Mouse (Mus musculus) neural tube, embryonic 15.5 days (tissue): Measurements from ENCODE around the gene Plekhm3. TPM values are rescaled to one million over a fixed set of nuclear protein-coding genes. Genes with fewer than 3 reads are reported as not detected.

ENCODE experiments used
- ATAC-seq: fragments of 200-750 bp; cut with Nextera tagmentation; 2 replicates; pipeline ENCODE4 v1.8.0; 2017; ENCODE audit warnings: mild to moderate bottlenecking, moderate TSS enrichment, moderate library complexity; ENCODE audit not compliant: low FRiP score
- H3K27ac ChIP-seq: fragments of 300-500 bp; sonication (generic); replicated peaks from 2 replicates; pipeline ENCODE4 v1.5.1; 2015; ENCODE audit warnings: mild to moderate bottlenecking, inconsistent platforms
- H3K27me3 ChIP-seq: fragments of 300-500 bp; sonication (generic); replicated peaks from 2 replicates; pipeline ENCODE4 v1.6.1; 2015; ENCODE audit warnings: inconsistent platforms
- H3K36me3 ChIP-seq: fragments of 300-500 bp; sonication (generic); 2 replicates; pipeline ENCODE4 v1.6.1; 2015; ENCODE audit warnings: inconsistent platforms
- H3K4me1 ChIP-seq: fragments of 300-500 bp; sonication (generic); 2 replicates; pipeline ENCODE4 v1.6.1; 2015; ENCODE audit warnings: inconsistent platforms
- H3K4me2 ChIP-seq: fragments of 300-500 bp; sonication (generic); 2 replicates; pipeline ENCODE4 v1.6.1; 2015; ENCODE audit warnings: inconsistent platforms, mild to moderate bottlenecking, moderate library complexity
- H3K4me3 ChIP-seq: fragments of 300-500 bp; sonication (generic); replicated peaks from 2 replicates; pipeline ENCODE4 v1.5.1; 2015; ENCODE audit warnings: mild to moderate bottlenecking, inconsistent platforms
- H3K9ac ChIP-seq: fragments of 300-500 bp; sonication (generic); replicated peaks from 2 replicates; pipeline ENCODE4 v1.6.1; 2015; ENCODE audit warnings: mild to moderate bottlenecking, inconsistent platforms
- H3K9me3 ChIP-seq: fragments of 300-500 bp; sonication (generic); replicated peaks from 2 replicates; pipeline ENCODE4 v1.6.1; 2016; ENCODE audit warnings: inconsistent platforms
- WGBS: fragments of 180-500 bp; shearing (Covaris S2); methylation state at CpG from one replicate; pipeline ENCODE4 v1.1.7; 2015; ENCODE audit warnings: mixed read lengths; 5-methylcytosine and 5-hydroxymethylcytosine counted together
- polyA plus RNA-seq: library from polyadenylated mRNA; unstranded; fragments of >200 nt; fragmentation: Nextera tagmentation; extraction: Ambion mirVana; gene quantifications from 2 replicates; pipeline ENCODE4 v1.2.1, GENCODE M21; 2015

Plekhm3 gene
- polyA plus RNA-seq, 1 experiment from 2014 or later: 12.0 TPM

DNA sequence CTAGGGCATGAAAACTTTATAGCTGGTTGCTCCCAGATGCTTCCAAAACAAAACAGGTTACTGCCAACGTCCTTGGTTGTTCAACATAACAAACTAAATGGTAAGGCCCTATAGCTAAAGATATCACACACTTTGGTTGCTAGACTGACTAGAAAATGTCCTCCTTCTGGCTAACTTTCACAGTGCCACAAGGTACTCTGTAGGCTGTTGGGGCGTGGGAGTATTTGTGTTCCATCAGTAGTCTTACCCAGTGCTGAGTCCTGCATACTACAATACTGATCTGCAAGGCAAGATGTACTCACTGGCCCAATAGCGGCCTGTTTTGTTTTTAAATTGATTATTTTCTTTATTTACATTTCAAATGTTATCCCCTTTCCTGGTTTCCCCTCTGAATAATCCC, 56.9 kb downstream of the Plekhm3 start:
- Histone ChIP-seq H3K36me3 (no peaks in the 10 kb centered on the region), H3K4me3 (no peak overlapping the region), H3K9ac (no peak overlapping the region), H3K4me1 (no peaks in the 10 kb centered on the region), H3K27me3 (no peaks in the 10 kb centered on the region), H3K4me2 (no peak overlapping the region), H3K27ac (no peak overlapping the region), H3K9me3 (no peaks in the 10 kb centered on the region)
- no peak for ATAC-seq
- WGBS: 89% methylated on average over 3 of the region's 3 CpGs

DNA sequence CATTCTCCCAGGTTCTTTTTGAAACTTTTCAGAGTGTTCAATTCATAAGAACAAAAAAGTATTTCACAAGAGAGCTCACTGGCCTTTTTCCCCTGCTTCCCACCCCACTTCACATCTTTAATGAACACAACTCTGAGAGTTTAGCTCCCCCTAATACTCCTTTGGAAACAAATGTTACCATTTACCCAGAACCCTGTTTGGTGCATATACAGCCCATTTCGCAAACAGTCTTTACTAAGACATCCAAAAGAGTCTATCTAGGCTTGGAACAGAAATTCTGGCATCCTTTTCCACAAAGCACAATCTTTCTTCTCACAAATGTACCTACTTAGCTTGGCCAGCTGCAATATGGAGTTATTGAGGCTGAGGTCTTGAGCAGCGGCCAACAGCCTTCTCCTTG, 59.1 kb downstream of the Plekhm3 start:
- Histone ChIP-seq H3K9ac (no peak overlapping the region), H3K4me2 (no peak overlapping the region), H3K4me1 (no peaks in the 10 kb centered on the region), H3K9me3 (no peaks in the 10 kb centered on the region), H3K27me3 (no peaks in the 10 kb centered on the region), H3K4me3 (no peak overlapping the region), H3K36me3 (no peaks in the 10 kb centered on the region), H3K27ac (no peak overlapping the region)
- no peak for ATAC-seq
- WGBS: 94% methylated on average over 2 of the region's 2 CpGs

DNA sequence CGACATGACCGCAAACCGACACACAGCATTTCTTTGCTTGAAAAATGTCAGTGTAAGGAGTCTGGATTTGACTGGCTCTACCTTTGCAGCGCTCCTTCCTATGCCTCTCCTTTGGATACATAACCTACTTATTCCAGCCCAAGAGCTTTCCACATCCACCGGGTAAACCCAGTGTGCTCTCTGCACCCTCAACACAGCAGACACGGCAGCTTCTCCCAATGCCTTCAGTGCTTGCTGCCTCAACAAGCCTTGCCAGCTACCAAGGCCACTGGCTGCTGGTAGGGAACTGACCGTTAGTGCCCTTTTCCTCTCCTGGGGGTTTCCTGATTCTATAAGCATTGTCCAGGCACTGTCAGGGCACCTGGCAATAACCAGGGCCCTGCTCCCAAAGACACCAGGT, 62.8 kb downstream of the Plekhm3 start:
- Histone ChIP-seq H3K4me2 (no peak overlapping the region), H3K27ac (no peak overlapping the region), H3K9me3 (no peaks in the 10 kb centered on the region), H3K9ac (no peak overlapping the region), H3K4me1 (no peaks in the 10 kb centered on the region), H3K4me3 (no peak overlapping the region), H3K36me3 (peaks cover 5% of the 10 kb centered on the region; the same call in 1 of the 2 replicates), H3K27me3 (no peaks in the 10 kb centered on the region)
- WGBS: 89% methylated on average over 7 of the region's 7 CpGs
- no peak for ATAC-seq

DNA sequence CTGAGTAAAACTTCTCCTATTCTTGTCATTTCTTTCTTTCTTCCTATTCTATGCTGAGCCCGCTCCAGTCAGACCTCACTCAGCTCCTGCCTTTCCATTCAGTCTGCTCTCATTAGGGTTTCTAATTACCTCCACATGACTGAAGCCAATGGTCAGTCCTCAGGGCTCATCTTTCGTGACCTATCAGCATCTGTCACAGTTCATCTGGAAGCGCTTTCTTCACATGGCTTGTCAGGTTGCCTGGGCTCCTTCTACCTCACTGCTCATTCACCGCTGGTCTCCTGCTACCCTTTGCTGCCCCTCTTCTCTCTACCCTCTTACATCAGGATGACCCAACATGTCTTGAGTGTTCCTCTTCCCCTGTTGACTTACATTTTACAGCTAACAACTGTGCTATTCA, 65.3 kb downstream of the Plekhm3 start:
- Histone ChIP-seq H3K4me1 (no peaks in the 10 kb centered on the region), H3K27ac (no peak overlapping the region), H3K27me3 (no peaks in the 10 kb centered on the region), H3K9ac (no peak overlapping the region), H3K36me3 (peaks cover 5% of the 10 kb centered on the region; the same call in 1 of the 2 replicates), H3K4me2 (no peak overlapping the region), H3K4me3 (no peak overlapping the region), H3K9me3 (no peaks in the 10 kb centered on the region)
- 69% methylated on average over 4 of the region's 4 CpGs for WGBS
- ATAC-seq: no peak

DNA sequence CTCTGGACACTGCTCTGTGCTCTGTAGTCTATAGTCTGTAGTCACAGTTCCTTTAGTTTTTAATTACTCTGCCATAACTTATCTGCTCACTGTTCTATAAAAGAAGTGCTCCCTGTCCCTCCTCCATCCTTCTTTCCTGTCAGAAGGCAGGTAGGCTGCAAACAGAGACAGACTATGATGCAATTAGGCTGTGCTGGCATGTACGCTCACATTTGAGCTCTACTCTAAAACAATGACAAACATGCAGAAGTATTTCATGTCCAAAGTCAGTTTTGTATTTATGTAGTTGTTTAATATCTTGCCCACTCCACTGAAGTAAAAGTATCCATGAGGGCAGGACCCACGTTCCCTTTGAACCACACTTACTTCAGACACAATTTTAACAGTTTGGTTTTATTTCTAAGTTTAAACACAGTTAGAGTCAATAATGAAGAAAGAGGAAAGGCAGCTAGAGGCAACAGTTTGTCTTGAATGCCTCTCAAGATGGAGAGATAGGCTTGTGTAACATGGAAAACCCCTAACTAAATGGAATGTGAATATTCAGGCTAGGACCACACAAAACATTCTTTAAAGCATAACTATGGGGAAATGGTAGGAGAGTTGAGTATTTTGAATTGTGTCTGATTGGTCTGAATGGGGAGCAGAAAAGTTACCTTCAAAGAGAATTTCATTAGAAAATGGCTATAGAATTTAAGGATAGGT, 69.0 kb downstream of the Plekhm3 start:
- Histone ChIP-seq H3K36me3 (peaks cover 5% of the 10 kb centered on the region; the same call in 1 of the 2 replicates), H3K9ac (no peak overlapping the region), H3K27ac (no peak overlapping the region), H3K27me3 (no peaks in the 10 kb centered on the region), H3K9me3 (no peaks in the 10 kb centered on the region), H3K4me3 (no peak overlapping the region), H3K4me1 (no peaks in the 10 kb centered on the region), H3K4me2 (no peak overlapping the region)
- no peak for ATAC-seq
- WGBS: 93% methylated on average over 2 of the region's 2 CpGs

DNA sequence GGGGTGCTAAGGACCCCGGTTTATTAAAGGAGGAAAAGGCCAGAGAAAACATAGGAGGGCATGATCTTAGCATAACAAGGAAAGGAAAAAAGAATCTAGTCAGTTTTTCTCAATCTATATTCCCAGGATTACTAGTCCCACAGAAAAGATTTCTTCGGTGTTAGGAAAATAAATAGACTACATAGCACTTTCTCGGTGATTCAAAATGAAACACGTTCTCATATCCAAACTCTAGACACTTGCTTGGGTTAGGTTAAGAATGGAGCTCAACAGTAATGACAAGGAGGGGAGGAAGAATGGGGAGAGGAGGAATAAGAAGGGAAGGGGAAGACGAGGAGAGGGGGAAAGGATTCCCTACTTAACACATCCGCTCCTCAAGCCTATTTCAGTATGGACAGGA, 69.9 kb downstream of the Plekhm3 start:
- Histone ChIP-seq H3K9ac (no peak overlapping the region), H3K4me2 (no peak overlapping the region), H3K27ac (no peak overlapping the region), H3K4me1 (no peaks in the 10 kb centered on the region), H3K4me3 (no peak overlapping the region), H3K9me3 (no peaks in the 10 kb centered on the region), H3K36me3 (peaks cover 5% of the 10 kb centered on the region; the same call in 1 of the 2 replicates), H3K27me3 (no peaks in the 10 kb centered on the region)
- ATAC-seq: no peak
- WGBS: 91% methylated on average over 6 of the region's 6 CpGs

DNA sequence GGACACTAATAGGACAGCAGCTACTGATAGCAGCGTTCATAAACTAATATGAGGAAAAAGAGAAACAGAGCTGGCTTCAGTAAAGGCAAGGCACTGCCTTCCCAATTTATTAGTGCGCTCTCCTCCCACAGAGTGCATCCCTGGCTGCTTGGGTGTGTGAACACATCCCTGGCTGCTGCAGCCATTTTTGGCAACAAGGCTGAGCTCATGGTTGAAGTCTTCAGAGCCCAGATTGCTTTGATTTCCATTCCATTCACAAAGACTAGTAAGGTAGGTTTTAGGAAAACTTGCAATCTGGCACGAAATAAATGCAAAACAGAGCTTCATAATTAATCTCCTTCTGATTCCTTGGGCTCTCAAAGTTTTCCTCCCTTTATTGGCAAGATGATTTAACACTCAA, 71.3 kb downstream of the Plekhm3 start:
- ATAC-seq: no peak
- H3K9ac ChIP-seq: no peak overlapping the region
- H3K36me3 ChIP-seq: no peaks in the 10 kb centered on the region
- WGBS: 69% methylated on average over 3 of the region's 3 CpGs
- no peak overlapping the region for H3K27ac ChIP-seq
- no peaks in the 10 kb centered on the region for H3K9me3 ChIP-seq
- H3K4me2 ChIP-seq: no peak overlapping the region
- no peaks in the 10 kb centered on the region for H3K4me1 ChIP-seq
- H3K27me3 ChIP-seq: no peaks in the 10 kb centered on the region
- no peak overlapping the region for H3K4me3 ChIP-seq

DNA sequence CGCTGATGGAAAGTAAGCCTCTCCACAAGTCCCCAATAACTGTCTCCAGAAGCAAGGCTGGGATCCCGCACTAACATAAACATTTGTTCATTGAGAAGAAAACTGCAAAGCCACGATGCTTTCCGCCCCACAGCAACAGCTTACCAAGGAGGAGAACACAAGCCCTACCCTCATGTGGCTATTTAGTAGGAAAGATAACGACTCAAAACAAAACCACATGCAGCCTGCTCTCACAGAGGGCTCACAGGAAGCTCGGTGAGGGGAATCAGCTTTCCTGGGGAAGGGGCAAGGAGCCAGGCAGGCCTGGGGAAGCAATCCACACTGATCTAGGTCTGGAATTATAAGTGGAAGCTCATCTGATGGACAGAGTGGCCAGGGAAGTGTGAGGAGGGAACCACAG, 72.6 kb downstream of the Plekhm3 start:
- H3K27me3 ChIP-seq: no peaks in the 10 kb centered on the region
- no peak overlapping the region for H3K4me2 ChIP-seq
- ATAC-seq: no peak
- H3K9me3 ChIP-seq: no peaks in the 10 kb centered on the region
- H3K4me3 ChIP-seq: no peak overlapping the region
- no peak overlapping the region for H3K27ac ChIP-seq
- WGBS: 48% methylated on average over 6 of the region's 6 CpGs
- H3K36me3 ChIP-seq: no peaks in the 10 kb centered on the region
- H3K9ac ChIP-seq: no peak overlapping the region
- no peaks in the 10 kb centered on the region for H3K4me1 ChIP-seq

DNA sequence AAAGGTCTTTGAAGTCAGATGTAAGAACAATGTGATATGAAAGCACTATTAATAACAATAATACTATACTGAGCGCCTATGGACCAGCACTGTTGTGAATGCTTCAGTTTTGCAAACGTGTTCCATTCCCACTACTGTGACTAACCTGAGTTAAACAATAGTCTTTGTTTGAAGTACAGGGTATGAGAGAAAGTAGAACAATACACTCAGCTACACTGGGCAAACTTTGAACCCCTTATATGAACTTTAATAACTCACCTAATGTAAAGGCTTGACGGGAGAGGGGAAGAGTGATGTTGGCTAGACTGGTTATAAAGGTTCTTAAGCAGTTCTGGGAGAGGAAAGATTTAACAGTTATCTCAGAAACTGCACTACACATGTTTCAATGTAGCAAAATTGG, 76.0 kb downstream of the Plekhm3 start:
- no peaks in the 10 kb centered on the region for H3K27me3 ChIP-seq
- no peak overlapping the region for H3K4me3 ChIP-seq
- ATAC-seq: no peak
- H3K9ac ChIP-seq: no peak overlapping the region
- H3K4me1 ChIP-seq: no peaks in the 10 kb centered on the region
- H3K9me3 ChIP-seq: no peaks in the 10 kb centered on the region
- no peaks in the 10 kb centered on the region for H3K36me3 ChIP-seq
- 85% methylated on average over 3 of the region's 3 CpGs for WGBS
- H3K4me2 ChIP-seq: no peak overlapping the region
- no peak overlapping the region for H3K27ac ChIP-seq

DNA sequence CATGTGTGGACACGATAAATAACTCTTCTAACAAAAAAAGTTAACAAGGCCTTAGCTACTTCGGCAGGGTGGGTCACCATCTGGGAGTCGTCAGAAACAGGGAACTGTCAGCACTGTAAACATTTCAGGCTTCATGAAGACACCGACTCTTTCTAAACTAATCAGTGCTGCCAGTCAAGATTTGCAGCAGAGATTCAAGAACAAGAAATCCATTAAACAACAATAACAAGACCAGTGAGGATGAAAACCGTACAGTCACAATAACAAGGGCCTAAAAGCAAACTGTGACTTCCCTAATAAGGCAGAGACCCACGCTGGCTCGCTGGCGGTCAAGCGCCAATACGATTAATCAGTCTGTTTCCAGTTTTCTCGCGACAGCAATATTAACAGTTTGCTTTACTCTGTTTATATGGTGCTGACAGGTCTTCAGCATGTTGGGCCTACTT, 77.8 kb downstream of the Plekhm3 start:
- H3K9me3 ChIP-seq: no peaks in the 10 kb centered on the region
- H3K27me3 ChIP-seq: no peaks in the 10 kb centered on the region
- no peak overlapping the region for H3K4me3 ChIP-seq
- H3K4me1 ChIP-seq: no peaks in the 10 kb centered on the region
- no peak for ATAC-seq
- no peaks in the 10 kb centered on the region for H3K36me3 ChIP-seq
- H3K27ac ChIP-seq: no peak overlapping the region
- WGBS: 72% methylated on average over 12 of the region's 12 CpGs
- no peak overlapping the region for H3K4me2 ChIP-seq
- H3K9ac ChIP-seq: no peak overlapping the region

DNA sequence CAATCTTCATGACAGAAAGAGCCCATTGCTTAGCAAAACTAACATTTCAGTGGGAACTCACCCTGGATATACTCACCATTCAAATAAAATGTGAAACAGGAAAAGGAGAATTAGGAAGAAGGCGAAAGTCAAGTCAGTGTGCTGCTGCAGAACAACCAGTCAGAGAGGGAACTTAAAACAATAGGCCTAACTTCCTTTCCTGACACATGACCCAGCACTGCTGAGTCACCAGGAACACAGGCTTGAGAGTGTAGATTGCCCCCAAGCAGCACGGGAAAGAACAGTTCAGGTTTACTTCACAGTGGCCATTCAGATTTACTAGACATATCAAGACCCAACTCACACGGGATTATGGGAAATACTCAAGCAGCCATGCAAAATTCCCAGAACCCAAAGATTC, 80.3 kb downstream of the Plekhm3 start:
- Histone ChIP-seq H3K36me3 (no peaks in the 10 kb centered on the region), H3K4me1 (no peaks in the 10 kb centered on the region), H3K9ac (no peak overlapping the region), H3K27ac (no peak overlapping the region), H3K9me3 (no peaks in the 10 kb centered on the region), H3K27me3 (no peaks in the 10 kb centered on the region), H3K4me3 (no peak overlapping the region), H3K4me2 (no peak overlapping the region)
- WGBS: 82% methylated on average over 3 of the region's 3 CpGs
- ATAC-seq: no peak

DNA sequence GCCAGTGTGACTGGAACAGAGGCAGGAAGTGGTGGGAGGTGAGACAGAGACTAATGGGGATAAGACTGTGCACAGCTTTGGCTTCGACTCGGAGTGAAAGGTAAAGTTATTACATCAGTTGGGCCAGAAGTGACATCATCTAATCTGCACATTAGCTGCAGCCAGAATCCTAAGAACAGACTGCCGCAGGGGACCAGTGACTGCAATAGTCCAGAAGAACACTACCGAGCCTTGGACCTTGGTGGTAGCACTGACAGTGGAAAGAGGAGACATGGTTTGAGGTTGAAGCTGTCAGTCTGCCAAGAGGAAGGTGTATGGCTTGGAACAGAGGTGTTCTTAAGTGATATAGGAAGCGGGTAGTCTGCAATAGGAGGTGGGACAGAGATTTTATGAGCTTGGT, 80.9 kb downstream of the Plekhm3 start:
- Histone ChIP-seq H3K4me3 (no peak overlapping the region), H3K27ac (no peak overlapping the region), H3K9ac (no peak overlapping the region), H3K4me2 (no peak overlapping the region), H3K36me3 (no peaks in the 10 kb centered on the region), H3K27me3 (no peaks in the 10 kb centered on the region), H3K9me3 (no peaks in the 10 kb centered on the region), H3K4me1 (no peaks in the 10 kb centered on the region)
- no peak for ATAC-seq
- 94% methylated on average over 5 of the region's 5 CpGs for WGBS
